Mouse (Mus musculus): ENCODE results near the gene Ppm1h. TPM values are rescaled to one million over a fixed set of nuclear protein-coding genes. Genes with fewer than 3 reads are reported as not detected.

Ppm1h gene
- total RNA-seq, 2 experiments from 2014 or later: 88.0 to 98.7 TPM

- intact Hi-C loops (cut with DNase I): no loop called here
- no peak for DNase-seq (ENCODE audit: low spot score in 2 of 2)
Measured at GRCm38 (mm10) chr10:122870848-122871494, 192.4 kb downstream of the Ppm1h start.

- intact Hi-C loops (cut with DNase I): no loop called here
- no peak for DNase-seq (ENCODE audit: low spot score in 2 of 2)
Measured at GRCm38 (mm10) chr10:122872720-122873119, 194.2 kb downstream of the Ppm1h start.

- DNase-seq (ENCODE audit: low spot score in 2 of 2): no peak
- intact Hi-C loops (cut with DNase I): no loop called here
Measured at GRCm38 (mm10) chr10:122876964-122877363, 198.4 kb downstream of the Ppm1h start.

GRCm38 (mm10) chr10:122877436-122877835 is 198.9 kb downstream of the Ppm1h start:
- no peak for DNase-seq (ENCODE audit: low spot score in 2 of 2)
- intact Hi-C loops (cut with DNase I): no loop called here

- DNase-seq (ENCODE audit: low spot score in 2 of 2): no peak
- intact Hi-C loops (cut with DNase I): no loop called here
Measured at GRCm38 (mm10) chr10:122881456-122881855, 202.9 kb downstream of the Ppm1h start.

GRCm38 (mm10) chr10:122882614-122883013 is 204.1 kb downstream of the Ppm1h start:
- DNase-seq (ENCODE audit: low spot score in 2 of 2): no peak
- intact Hi-C loops (cut with DNase I): no loop called here

GRCm38 (mm10) chr10:122883823-122884743 is 205.5 kb downstream of the Ppm1h start:
- intact Hi-C loops (cut with DNase I): no loop called here

GRCm38 (mm10) chr10:122885301-122885700 is 206.7 kb downstream of the Ppm1h start:
- no peak for DNase-seq (ENCODE audit: low spot score in 2 of 2)
- intact Hi-C loops (cut with DNase I): no loop called here

More at GRCm38 (mm10) chr10:122883823-122884743, 205.5 kb downstream of the Ppm1h start:
- DNase-seq (ENCODE audit: low spot score in 2 of 2): peak; percentile 59 to 67

GRCm38 (mm10) chr10:122886055-122886915 is 207.7 kb downstream of the Ppm1h start:
- DNase-seq (ENCODE audit: low spot score in 2 of 2): peak in 1 of 2 experiments; percentile 52
- intact Hi-C loops (cut with DNase I): no loop called here

DNA sequence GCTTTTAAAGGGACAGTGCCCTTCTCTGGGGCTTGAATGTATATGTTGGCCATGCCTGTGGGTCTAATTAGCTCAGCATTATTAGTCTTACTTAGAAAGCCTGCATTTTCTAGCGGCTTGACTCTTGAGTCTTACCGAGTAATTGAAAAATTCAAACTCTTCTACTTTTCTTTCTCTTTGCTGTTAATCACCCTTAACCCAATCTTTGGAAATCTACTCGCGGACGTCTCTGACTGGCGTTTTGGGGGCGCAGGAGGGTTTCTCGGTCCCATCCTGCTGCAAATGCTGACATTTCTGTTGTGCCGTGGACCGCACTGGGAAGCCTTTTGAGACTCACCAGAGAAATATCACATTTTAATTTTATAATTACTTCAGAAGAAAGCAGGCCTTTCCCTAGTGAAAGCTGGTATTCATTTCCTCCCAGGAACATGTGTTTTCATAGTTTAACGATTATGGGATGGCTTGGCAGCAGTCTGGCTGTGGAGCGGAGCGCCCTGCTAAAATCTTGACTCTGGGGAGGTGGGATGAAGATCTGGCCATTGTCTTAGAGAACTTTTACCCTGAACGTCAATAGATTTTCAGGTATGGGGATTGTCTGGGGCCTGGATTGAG is 208.5 kb downstream of the Ppm1h start:
- no peak for DNase-seq (ENCODE audit: low spot score in 2 of 2)
- intact Hi-C loops (cut with DNase I): no loop called here

- no peak for DNase-seq (ENCODE audit: low spot score in 2 of 2)
- intact Hi-C loops (cut with DNase I): no loop called here
Measured at GRCm38 (mm10) chr10:122887528-122888183, 209.1 kb downstream of the Ppm1h start.

DNA sequence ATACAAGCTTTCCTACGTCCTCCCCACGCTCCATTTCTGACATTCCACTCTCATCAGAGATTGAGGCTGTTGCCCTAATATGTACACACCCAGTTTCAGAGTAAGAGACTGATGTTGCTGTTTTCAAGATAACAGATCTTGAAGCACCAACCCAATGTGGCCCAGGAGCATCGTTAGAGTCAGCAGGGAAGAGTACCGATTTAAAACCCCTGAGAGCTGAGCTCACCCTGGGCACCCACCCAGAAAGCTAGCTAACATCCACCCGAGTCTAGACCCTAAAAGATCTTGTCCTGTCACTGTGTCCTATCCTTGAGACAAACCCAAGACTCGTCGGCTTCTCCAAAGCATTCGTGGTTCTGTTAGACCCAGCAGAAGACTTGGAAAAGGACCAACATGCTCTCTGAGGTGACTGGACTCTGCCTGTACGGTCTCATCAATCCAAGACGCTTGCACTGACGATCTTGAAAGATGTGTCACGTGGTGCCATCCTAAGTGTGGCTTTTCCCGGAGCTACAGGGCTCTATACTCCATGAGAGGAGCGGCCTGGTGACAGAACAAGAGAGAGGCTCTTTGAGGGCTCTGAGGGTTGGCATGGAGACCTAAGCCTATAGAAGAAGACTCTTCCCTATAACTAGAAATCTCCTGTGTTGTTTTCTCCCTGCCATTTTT is 212.3 kb downstream of the Ppm1h start:
- DNase-seq (ENCODE audit: low spot score in 2 of 2): no peak
- intact Hi-C loops (cut with DNase I): no loop called here

- DNase-seq (ENCODE audit: low spot score in 2 of 2): no peak
- intact Hi-C loops (cut with DNase I): no loop called here
Measured at GRCm38 (mm10) chr10:122891461-122891860, 212.9 kb downstream of the Ppm1h start.

DNA sequence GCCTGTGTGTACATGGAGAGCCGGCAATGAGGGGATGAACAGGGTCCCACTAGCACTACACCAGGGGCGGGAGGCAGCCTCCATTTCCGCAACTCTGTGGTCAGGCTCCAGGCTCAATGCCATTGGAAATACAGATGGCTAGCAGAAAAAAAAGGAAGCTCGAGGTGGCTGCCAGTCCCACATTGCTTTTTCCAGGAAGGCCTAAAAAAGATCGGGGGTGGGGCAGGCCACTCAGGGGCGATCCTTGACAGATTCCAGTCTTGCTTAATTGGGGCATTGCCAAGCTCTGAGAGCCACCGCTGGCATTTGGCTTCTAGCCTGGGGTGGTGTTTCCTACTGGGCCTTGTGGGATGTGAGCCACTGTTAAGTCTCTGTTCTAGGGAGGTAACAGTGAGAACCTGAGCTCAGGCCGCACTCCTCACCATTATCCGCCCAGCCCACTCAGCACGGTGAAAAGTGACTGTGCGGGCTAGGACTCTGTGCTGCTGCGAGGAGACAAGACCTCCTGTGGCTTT is 216.1 kb downstream of the Ppm1h start:
- intact Hi-C loops (cut with DNase I): no loop called here
- DNase-seq (ENCODE audit: low spot score in 2 of 2): peak; percentile 49 to 62

GRCm38 (mm10) chr10:122895121-122895770 is 216.7 kb downstream of the Ppm1h start:
- intact Hi-C loops (cut with DNase I): no loop called here
- peak; percentile 43 to 60 for DNase-seq (ENCODE audit: low spot score in 2 of 2)

GRCm38 (mm10) chr10:122899971-122900370 is 221.4 kb downstream of the Ppm1h start:
- intact Hi-C loops (cut with DNase I): no loop called here

GRCm38 (mm10) chr10:122900466-122900865 is 221.9 kb downstream of the Ppm1h start:
- intact Hi-C loops (cut with DNase I): no loop called here
- no peak for DNase-seq (ENCODE audit: low spot score in 2 of 2)

More at GRCm38 (mm10) chr10:122899971-122900370, 221.4 kb downstream of the Ppm1h start:
- DNase-seq (ENCODE audit: low spot score in 2 of 2): no peak
